Mouse (Mus musculus) heart, adult 2 months (tissue): Measurements from ENCODE around the gene Col25a1. TPM values are rescaled to one million over a fixed set of nuclear protein-coding genes. Genes with fewer than 3 reads are reported as not detected.

Experiments
- DNase-seq, 2 experiments: peaks; one replicate each; pipeline ENCODE4 v3.0.0; 2021
- H3K27ac ChIP-seq: fragments of 200-600 bp; 2 replicates; pipeline ENCODE4 v1.8.1; 2022
- H3K27me3 ChIP-seq: fragments of 200-500 bp; 2 replicates; pipeline ENCODE4 v1.6.1; 2012; ENCODE audit warnings: mild to moderate bottlenecking, low read length, inconsistent platforms, mixed read lengths; ENCODE audit not compliant: control insufficient read depth, insufficient read depth
- H3K36me3 ChIP-seq: fragments of 200-500 bp; 2 replicates; pipeline ENCODE4 v1.6.1; 2012; ENCODE audit warnings: low read length, inconsistent platforms; ENCODE audit not compliant: control insufficient read depth, insufficient read depth
- H3K4me1 ChIP-seq: fragments of 200-500 bp; 2 replicates; pipeline ENCODE4 v1.6.1; 2011; ENCODE audit warnings: low read length; ENCODE audit not compliant: control insufficient read depth, insufficient read depth
- H3K4me3 ChIP-seq: fragments of 200-600 bp; 2 replicates; pipeline ENCODE4 v1.8.1; 2022
- H3K79me2 ChIP-seq: fragments of 200-500 bp; replicated peaks from 2 replicates; pipeline ENCODE4 v1.6.1; 2012; ENCODE audit warnings: mild to moderate bottlenecking, inconsistent platforms, low read length, moderate library complexity, mixed read lengths; ENCODE audit not compliant: control insufficient read depth, insufficient read depth
- H3K9ac ChIP-seq: fragments of 200-500 bp; 2 replicates; pipeline ENCODE4 v1.6.1; 2012; ENCODE audit warnings: low read depth, mild to moderate bottlenecking, control low read depth, inconsistent platforms, low read length, mixed read lengths
- CTCF ChIP-seq: fragments of 200-600 bp; IDR thresholded peaks from 2 replicates; pipeline ENCODE4 v1.8.1; 2022; ENCODE audit warnings: antibody characterized with exemption, mild to moderate bottlenecking, moderate library complexity
- EP300 ChIP-seq: fragments of 200-500 bp; IDR thresholded peaks from 2 replicates; pipeline ENCODE4 v1.6.1; 2011; ENCODE audit warnings: low read depth, low read length, control low read depth; ENCODE audit not compliant: insufficient read depth
- POLR2A ChIP-seq: fragments of 200-500 bp; IDR thresholded peaks from 2 replicates; pipeline ENCODE4 v1.6.1; 2011; ENCODE audit warnings: mild to moderate bottlenecking, low read depth, low read length, control low read depth; ENCODE audit not compliant: insufficient read depth
- WGBS: fragments of 180-500 bp; shearing (Covaris S2); methylation state at CpG from one replicate; pipeline ENCODE4 v1.1.7; 2018; 5-methylcytosine and 5-hydroxymethylcytosine counted together
- intact Hi-C: fragments of 180-260 bp; cut with DNase I; formaldehyde crosslinking; loops from one replicate; pipeline ENCODE4 v1.15.1; 2025
- polyA plus RNA-seq: library from polyadenylated mRNA; depleted of rRNA; stranded (reverse); fragments of >200 nt; gene quantifications from 2 replicates; pipeline ENCODE4 v1.2.3, GENCODE M21; 2012
- total RNA-seq, 2 experiments: library from RNA; stranded (reverse); gene quantifications; 2 replicates each; pipeline ENCODE4 v1.2.3; 2021

The Col25a1 gene
- total and polyA plus RNA-seq, 3 experiments, result 0.10 to 0.39 (median 0.21) TPM

- no peaks in the 10 kb centered on the region for H3K79me2 ChIP-seq
- H3K27me3 ChIP-seq, result no peaks in the 10 kb centered on the region
- no peaks in the 10 kb centered on the region for H3K36me3 ChIP-seq
- WGBS, result 86% methylated on average over 9 of the region's 9 CpGs
- H3K4me1 ChIP-seq, result no peaks in the 10 kb centered on the region; the same call in 1 of the 2 replicates
- H3K27ac ChIP-seq, result no peak overlapping the region
- TF ChIP-seq CTCF (no peak), POLR2A (no peak), EP300 (no peak)
- no peak for DNase-seq
- intact Hi-C loops, result no loop called here
- H3K9ac ChIP-seq, result no peak overlapping the region
- H3K4me3 ChIP-seq, result no peak overlapping the region
These were observed 133.8 kb downstream of the Col25a1 start for GRCm38 (mm10) chr3:130265104-130265503.

GRCm38 (mm10) chr3:130270509-130270908 lies 139.2 kb downstream of the Col25a1 start:
- WGBS, result 86% methylated on average over 3 of the region's 3 CpGs
- no peaks in the 10 kb centered on the region for H3K36me3 ChIP-seq
- no peaks in the 10 kb centered on the region; the same call in 1 of the 2 replicates for H3K4me1 ChIP-seq
- intact Hi-C loops, result no loop called here
- no peak for DNase-seq
- H3K27ac ChIP-seq, result no peak overlapping the region
- no peak overlapping the region for H3K4me3 ChIP-seq
- no peaks in the 10 kb centered on the region for H3K79me2 ChIP-seq
- TF ChIP-seq CTCF (no peak), EP300 (no peak), POLR2A (no peak)
- no peak overlapping the region for H3K9ac ChIP-seq
- no peaks in the 10 kb centered on the region for H3K27me3 ChIP-seq

- H3K36me3 ChIP-seq, result no peaks in the 10 kb centered on the region
- no peak for DNase-seq
- intact Hi-C loops, result no loop called here
- 80% methylated on average over 2 of the region's 2 CpGs for WGBS
- no peak overlapping the region for H3K27ac ChIP-seq
- no peak for TF ChIP-seq CTCF
- no peak for TF ChIP-seq EP300
- no peak for TF ChIP-seq POLR2A
- H3K4me1 ChIP-seq, result no peaks in the 10 kb centered on the region; the same call in 1 of the 2 replicates
- H3K79me2 ChIP-seq, result no peaks in the 10 kb centered on the region
- H3K4me3 ChIP-seq, result no peak overlapping the region
- H3K27me3 ChIP-seq, result no peaks in the 10 kb centered on the region
- no peak overlapping the region for H3K9ac ChIP-seq
These were observed 142.6 kb downstream of the Col25a1 start for GRCm38 (mm10) chr3:130273949-130274348.

GRCm38 (mm10) chr3:130278298-130279050 lies 147.2 kb downstream of the Col25a1 start:
- no peak overlapping the region for H3K9ac ChIP-seq
- WGBS, result 77% methylated on average over 10 of the region's 10 CpGs
- TF ChIP-seq POLR2A (no peak), EP300 (no peak)
- H3K27ac ChIP-seq, result no peak overlapping the region
- no peaks in the 10 kb centered on the region for H3K79me2 ChIP-seq
- no peak overlapping the region for H3K4me3 ChIP-seq
- H3K36me3 ChIP-seq, result no peaks in the 10 kb centered on the region
- intact Hi-C loops, result no loop called here
- no peak for DNase-seq
- no peaks in the 10 kb centered on the region for H3K27me3 ChIP-seq
- H3K4me1 ChIP-seq, result no peaks in the 10 kb centered on the region; the same call in 1 of the 2 replicates

GRCm38 (mm10) chr3:130283011-130283760 lies 151.9 kb downstream of the Col25a1 start:
- WGBS, result 46% methylated on average over 11 of the region's 11 CpGs
- peaks cover 2% of the 10 kb centered on the region; the same call in 1 of the 2 replicates for H3K27me3 ChIP-seq
- no peak overlapping the region for H3K27ac ChIP-seq
- no peaks in the 10 kb centered on the region for H3K4me1 ChIP-seq
- no peak overlapping the region for H3K9ac ChIP-seq
- H3K36me3 ChIP-seq, result no peaks in the 10 kb centered on the region
- intact Hi-C loops, result no loop called here
- no peak for TF ChIP-seq EP300
- no peak for TF ChIP-seq CTCF
- TF ChIP-seq POLR2A, result no peak
- DNase-seq, result no peak
- no peaks in the 10 kb centered on the region for H3K79me2 ChIP-seq
- H3K4me3 ChIP-seq, result no peak overlapping the region

GRCm38 (mm10) chr3:130288102-130288501 lies 156.8 kb downstream of the Col25a1 start:
- WGBS, result 78% methylated on average over 2 of the region's 2 CpGs

More at GRCm38 (mm10) chr3:130288102-130288501, 156.8 kb downstream of the Col25a1 start:
- no peak for DNase-seq
- intact Hi-C loops, result no loop called here
- Histone ChIP-seq H3K27ac (no peak overlapping the region), H3K27me3 (peaks cover 2% of the 10 kb centered on the region; the same call in 1 of the 2 replicates), H3K79me2 (no peaks in the 10 kb centered on the region), H3K4me3 (no peak overlapping the region), H3K36me3 (no peaks in the 10 kb centered on the region), H3K9ac (no peak overlapping the region), H3K4me1 (no peaks in the 10 kb centered on the region)
- TF ChIP-seq EP300 (no peak), POLR2A (no peak), CTCF (no peak)
